Comparison of ENCODE assay signal across 37 mouse cellular contexts in the genomic region with DNA sequence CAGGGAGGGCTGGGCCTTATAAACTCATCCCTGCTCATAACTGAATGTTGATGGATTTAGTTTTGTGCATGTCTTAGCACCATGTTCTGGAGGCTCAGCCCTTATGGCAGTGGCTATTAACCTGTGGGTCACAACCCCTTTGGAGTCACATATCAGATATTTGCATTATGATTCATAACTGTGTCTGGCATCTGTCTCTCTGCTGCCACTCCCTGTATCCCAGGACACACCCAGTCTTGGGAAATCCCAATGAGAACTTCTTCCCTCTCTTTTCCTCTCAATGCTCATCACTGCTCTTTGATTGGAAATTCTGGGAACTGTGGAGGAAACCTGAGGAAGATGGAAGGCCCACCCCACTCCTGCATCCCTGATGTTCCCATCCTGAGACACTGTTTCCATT. TPM values are rescaled to one million over a fixed set of nuclear protein-coding genes. Genes with fewer than 3 reads are reported as not detected.
"Had no signal": no experiment of that assay in that cellular context is flagged by ENCODE, and none has a peak within 500 bp of the region (broad histone marks: within the 10 kb centered on the region; RNA-seq: fewer than 3 reads in every experiment).

No protein-coding gene starts in this region.

- H3K27ac ChIP-seq: heart, embryonic 10.5 days; heart, embryonic 13.5 days; heart, embryonic 15.5 days; hindbrain, embryonic 10.5 days; hindbrain, embryonic 12.5 days; hindbrain, embryonic 13.5 days; hindbrain, embryonic 15.5 days; hindbrain, postnatal 0 days; intestine, embryonic 15.5 days; kidney, embryonic 15.5 days; kidney, postnatal 0 days; layer of hippocampus, adult 2 months; left cerebral cortex, adult 2 months had no signal

- H3K4me3 ChIP-seq: heart, embryonic 10.5 days; heart, embryonic 12.5 days; heart, embryonic 13.5 days; heart, embryonic 15.5 days; hindbrain, embryonic 10.5 days; hindbrain, embryonic 12.5 days; hindbrain, embryonic 13.5 days; hindbrain, embryonic 15.5 days; intestine, embryonic 15.5 days; kidney, embryonic 15.5 days; layer of hippocampus, adult 2 months; left cerebral cortex, adult 2 months had no signal

- H3K4me2 ChIP-seq: heart, embryonic 11.5 days; heart, embryonic 12.5 days; heart, embryonic 13.5 days; heart, embryonic 15.5 days; hindbrain, embryonic 12.5 days; hindbrain, embryonic 13.5 days; hindbrain, embryonic 15.5 days; intestine, embryonic 15.5 days; kidney, embryonic 15.5 days had no signal

- H3K9ac ChIP-seq: heart, embryonic 12.5 days; heart, embryonic 13.5 days; heart, embryonic 15.5 days; hindbrain, embryonic 12.5 days; hindbrain, embryonic 13.5 days; hindbrain, embryonic 15.5 days; intestine, embryonic 15.5 days; kidney, embryonic 15.5 days had no signal

- H3K4me1 ChIP-seq: heart, embryonic 10.5 days; heart, embryonic 12.5 days; heart, embryonic 13.5 days; heart, embryonic 15.5 days; hindbrain, embryonic 10.5 days; hindbrain, embryonic 12.5 days; hindbrain, embryonic 15.5 days; intestine, embryonic 15.5 days had no signal

- ATAC-seq: hindbrain, embryonic 16.5 days; hindbrain, postnatal 0 days; inflammation-experienced regulatory T-cells, adult 6 months; intestine, embryonic 15.5 days; intestine, embryonic 16.5 days; intestine, postnatal 0 days had no signal

- H3K27me3 ChIP-seq: hindbrain, embryonic 12.5 days; hindbrain, embryonic 13.5 days; hindbrain, embryonic 15.5 days; intestine, embryonic 15.5 days; kidney, embryonic 15.5 days had no signal

- DNase-seq: heart, postnatal 10 days; heart, postnatal 14 days; heart, postnatal 36 days; heart, postnatal 4 days; kidney, adult 11 months; kidney, adult 18-20 months; kidney, adult 2 months; kidney, adult 8-10 months; kidney, adult 9 months; kidney, postnatal 10 days; kidney, postnatal 14 days; kidney, postnatal 25 days; kidney, postnatal 36 days; kidney, postnatal 4 days; layer of hippocampus, adult 9-11 months; layer of hippocampus, postnatal 36 days had no signal

- H3K36me3 ChIP-seq: heart, embryonic 10.5 days; heart, embryonic 12.5 days; heart, embryonic 13.5 days; heart, embryonic 15.5 days; hindbrain, embryonic 10.5 days; hindbrain, embryonic 12.5 days; hindbrain, embryonic 13.5 days; hindbrain, embryonic 15.5 days; intestine, embryonic 15.5 days; kidney, embryonic 15.5 days had no signal

- H3K9me3 ChIP-seq: heart, embryonic 10.5 days; heart, embryonic 12.5 days; heart, embryonic 13.5 days; heart, embryonic 15.5 days; hindbrain, embryonic 10.5 days; hindbrain, embryonic 12.5 days; hindbrain, embryonic 13.5 days; hindbrain, embryonic 15.5 days; intestine, embryonic 15.5 days; kidney, embryonic 15.5 days had no signal

RNA-seq across cellular contexts. Expression of a gene that starts 23.3 kb away (rescaled TPM):
- polyA plus RNA-seq: heart, embryonic 10.5 days; heart, embryonic 11.5 days; heart, embryonic 12.5 days; heart, embryonic 13.5 days; heart, embryonic 16.5 days; heart, postnatal 0 days had no signal
